Mouse (Mus musculus) heart, postnatal 0 days (tissue): ENCODE measurements around the gene 9430038I01Rik.

Experiments
- CTCF ChIP-seq: IDR thresholded peaks from 2 replicates; pipeline ENCODE4 v1.5.1; 2016; ENCODE audit warnings: antibody characterized with exemption, control low read depth, low read depth
- EP300 ChIP-seq: IDR thresholded peaks from 2 replicates; pipeline ENCODE4 v1.6.1; 2016; ENCODE audit warnings: antibody characterized with exemption, low read depth

DNA sequence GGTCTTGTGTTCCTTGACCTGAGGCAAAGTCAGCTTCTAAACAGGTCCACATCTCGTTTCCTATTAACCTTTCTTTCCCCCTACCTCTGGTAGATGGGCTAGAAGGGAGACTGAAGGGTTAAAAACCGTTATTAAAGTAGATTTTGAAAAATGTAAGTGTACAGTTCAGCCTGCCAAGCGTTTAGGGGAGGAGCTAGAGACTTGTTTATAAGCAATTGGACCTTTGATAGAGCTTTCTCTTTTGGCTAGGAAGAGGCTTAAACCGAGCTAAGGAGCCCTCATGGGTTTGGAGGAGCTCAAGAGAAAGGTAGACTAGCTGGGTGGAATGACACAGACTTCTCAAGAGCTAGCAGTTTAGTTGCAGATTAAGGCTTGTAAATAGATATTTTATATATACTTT, 38.8 kb downstream of the 9430038I01Rik start:
- no peak for TF ChIP-seq CTCF
- no peak for TF ChIP-seq EP300
